Mouse (Mus musculus): ENCODE results near the gene Plb1.
A peak's percentile ranks its signal among the peaks of the same experiment; 100 is the strongest.

- TF ChIP-seq CTCF (IDR thresholded peaks at IDR 0.05; ENCODE audit: control insufficient read depth, insufficient read depth, insufficient replicate concordance, low read depth, low read length) (peak; percentile 54; the same call in 1 of the 2 replicates), POLR2A (IDR thresholded peaks at IDR 0.05; ENCODE audit: control insufficient read depth, low read depth, low read length) (no peak)
These were observed 27.9 kb upstream of the Plb1 start for GRCm38 (mm10) chr5:32204653-32205052.
